Mouse (Mus musculus) cerebellum, adult 8-10 months (tissue): Measurements from ENCODE around the gene Lrrc74b.
"Not testable (repeated sequence)": the region's sequence is repeated elsewhere in the genome, so short reads cannot be mapped to it uniquely, and the experiment has no call there.

Source experiments
- DNase-seq: peaks from one replicate; pipeline ENCODE4 v3.0.0; 2022

Gene Lrrc74b

GRCm38 (mm10) chr16:17561128-17561750 is at the start of gene Lrrc74b:
TSS of gene Lrrc74b (minus strand) at chr16:17561247.
- no peak for DNase-seq

DNA sequence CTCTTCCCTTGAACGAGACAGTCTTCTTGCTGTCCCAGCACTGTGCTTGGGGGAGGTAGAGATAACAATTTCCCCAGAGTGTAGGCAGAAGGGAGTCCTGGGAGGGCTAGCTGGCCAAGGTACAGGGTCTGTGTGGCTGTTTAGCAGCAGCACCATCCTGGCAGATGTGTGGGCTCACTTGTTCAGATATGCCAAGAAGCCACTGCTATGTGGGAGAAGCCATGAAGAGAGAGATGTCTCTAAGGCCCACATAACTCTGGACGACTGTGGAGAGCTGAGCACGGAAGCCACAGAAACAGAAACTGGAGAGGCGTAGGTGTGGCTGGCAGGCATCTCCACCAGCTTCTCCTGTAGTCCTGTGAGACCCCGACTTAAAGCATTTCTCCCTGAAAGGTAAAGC is 44.6 kb upstream of the Lrrc74b start:
- DNase-seq: no peak

- DNase-seq: no peak
These were observed 43.9 kb upstream of the Lrrc74b start for GRCm38 (mm10) chr16:17604941-17605340.

DNA sequence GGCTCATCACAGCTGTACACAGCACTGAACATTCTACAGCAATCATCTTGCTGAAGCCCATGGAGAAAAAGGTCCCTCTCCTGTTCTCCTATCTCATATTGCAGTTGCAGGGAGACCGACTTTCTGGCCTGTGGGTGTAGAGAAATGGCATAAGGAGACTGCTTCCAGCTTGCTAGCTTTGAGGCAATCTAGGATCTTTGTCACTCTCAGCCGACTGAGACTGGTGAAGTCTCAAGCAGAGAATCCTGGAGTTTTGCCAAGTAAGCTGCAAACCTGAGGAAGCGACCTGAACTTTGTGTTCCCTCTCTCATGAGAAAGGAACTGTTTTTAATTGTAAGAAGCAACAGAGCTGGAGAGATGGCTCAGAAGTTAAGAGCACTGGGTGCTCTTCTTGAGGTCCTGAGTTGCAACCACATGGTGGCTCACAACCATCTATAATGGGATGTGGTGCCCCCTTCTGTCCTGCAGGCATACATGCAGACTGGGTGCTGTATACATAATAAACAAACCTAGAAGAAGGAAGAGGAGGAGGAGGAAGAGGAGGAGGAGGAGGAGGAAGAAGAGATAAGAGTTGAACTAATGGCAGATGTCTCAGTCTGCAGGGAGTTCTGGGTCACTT is 40.0 kb upstream of the Lrrc74b start:
- no peak for DNase-seq

DNA sequence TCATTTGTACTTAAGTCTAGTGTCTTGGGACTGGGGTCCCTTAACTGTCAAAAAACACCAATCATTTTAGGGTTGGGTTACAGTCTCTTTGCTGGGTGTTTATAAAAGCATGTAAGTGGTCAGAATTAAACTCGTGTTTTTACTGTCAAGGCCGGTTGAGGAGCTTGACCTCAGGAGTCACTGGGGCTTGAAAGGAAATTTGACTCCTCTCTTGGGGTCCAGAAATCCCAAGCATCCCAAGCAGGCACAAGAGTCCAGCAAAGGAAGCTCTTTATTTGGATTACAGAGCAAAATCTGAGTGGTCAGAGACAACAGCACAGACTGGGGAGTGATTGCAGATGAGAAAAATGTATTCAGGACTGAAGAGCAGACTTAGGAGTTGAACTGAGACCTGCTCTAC is 29.7 kb upstream of the Lrrc74b start:
- no peak for DNase-seq

DNA sequence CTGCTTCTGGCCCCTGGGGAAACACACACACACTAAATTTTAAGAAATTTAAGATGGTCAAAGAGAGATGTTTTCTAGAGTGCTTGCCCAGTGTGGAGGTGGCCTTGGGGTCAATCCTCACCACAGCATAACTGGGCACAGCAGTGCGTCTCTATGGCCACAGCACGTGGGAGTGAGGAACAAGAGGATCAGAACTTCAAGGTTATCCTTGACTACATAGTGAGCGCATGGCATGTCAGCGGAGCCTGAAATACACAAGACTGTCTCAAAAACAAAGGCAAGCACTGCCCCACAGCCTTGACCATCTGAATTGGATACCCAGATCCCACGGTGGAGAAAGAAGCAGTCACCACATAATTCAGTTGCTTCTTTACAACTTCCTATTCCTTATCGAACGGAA is 23.5 kb upstream of the Lrrc74b start:
- DNase-seq: no peak

DNA sequence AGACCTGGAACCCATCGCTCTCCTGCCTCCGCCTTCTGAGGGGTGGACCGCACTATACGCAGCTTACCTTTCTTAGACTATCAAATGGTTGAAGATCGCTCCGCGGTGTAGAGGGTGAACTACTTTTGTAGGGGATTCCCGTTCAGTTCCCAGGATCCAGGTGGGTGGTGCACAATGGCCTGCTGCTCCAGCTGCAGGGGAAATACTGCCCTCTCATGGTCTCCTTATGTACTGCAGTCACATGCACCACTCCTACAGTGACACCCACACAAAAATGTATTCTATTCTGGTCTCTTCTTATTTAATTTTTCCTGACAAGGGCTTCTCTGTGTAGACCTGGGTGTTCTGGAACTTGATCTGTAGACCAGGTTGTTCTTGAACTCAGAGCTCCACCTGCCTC is 22.0 kb upstream of the Lrrc74b start, which contains the start of gene Slc7a4:
Gene Slc7a4 (minus strand): TSS at position 151 of the 400 bp plus-strand sequence.
- no peak for DNase-seq

- no peak for DNase-seq
These were observed 15.8 kb upstream of the Lrrc74b start for GRCm38 (mm10) chr16:17576825-17577215.

DNA sequence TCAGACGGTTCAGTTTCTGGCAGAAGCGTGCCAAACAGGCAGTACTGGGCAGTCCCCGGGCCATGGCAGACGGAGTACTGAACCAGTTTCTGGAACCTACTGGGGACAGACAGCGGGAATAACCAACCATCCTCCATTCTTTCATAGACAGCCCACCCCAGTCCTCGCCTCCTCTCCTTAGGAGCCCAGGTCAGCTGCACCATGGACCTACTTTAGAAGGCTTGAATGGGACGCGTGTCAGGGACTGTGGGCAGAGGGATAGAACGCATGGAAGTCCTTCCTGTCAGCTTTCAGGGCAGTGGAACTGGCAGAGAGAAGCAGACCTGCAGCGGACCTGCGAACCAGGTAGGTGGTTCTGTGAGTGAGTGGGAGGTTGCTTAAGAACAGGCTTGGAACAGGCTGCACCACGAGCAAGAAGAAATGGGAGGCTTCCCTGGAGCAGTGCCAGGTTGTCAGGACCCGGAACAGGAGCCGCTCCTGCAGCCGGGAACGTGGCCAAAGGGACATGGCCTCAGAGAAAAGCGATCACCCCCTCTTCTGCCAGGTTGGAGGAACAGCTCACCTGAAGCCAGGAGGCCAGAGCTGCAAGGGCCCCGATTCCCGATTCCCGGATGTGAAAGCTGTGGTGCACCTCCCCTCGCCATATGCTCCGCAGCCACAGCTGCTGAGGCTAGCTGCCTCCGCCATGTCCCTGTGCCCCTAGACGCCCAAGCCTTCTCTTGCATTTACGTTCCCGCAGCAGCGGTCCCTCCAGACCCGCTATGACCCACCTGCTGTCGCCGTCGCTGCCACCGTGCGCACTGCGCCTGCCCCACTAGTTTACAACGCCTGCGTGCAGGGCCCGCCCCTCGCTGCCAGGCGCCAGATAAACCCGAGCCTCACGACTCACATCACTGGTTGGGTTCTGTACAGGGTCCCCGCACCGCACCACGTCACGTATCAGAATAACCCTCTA is 15.1 kb upstream of the Lrrc74b start:
- DNase-seq: peak; percentile 78

- DNase-seq: no peak
These were observed 5.1 kb upstream of the Lrrc74b start for GRCm38 (mm10) chr16:17566186-17566585.

GRCm38 (mm10) chr16:17564771-17565170 is 3.7 kb upstream of the Lrrc74b start:
- no peak for DNase-seq

DNA sequence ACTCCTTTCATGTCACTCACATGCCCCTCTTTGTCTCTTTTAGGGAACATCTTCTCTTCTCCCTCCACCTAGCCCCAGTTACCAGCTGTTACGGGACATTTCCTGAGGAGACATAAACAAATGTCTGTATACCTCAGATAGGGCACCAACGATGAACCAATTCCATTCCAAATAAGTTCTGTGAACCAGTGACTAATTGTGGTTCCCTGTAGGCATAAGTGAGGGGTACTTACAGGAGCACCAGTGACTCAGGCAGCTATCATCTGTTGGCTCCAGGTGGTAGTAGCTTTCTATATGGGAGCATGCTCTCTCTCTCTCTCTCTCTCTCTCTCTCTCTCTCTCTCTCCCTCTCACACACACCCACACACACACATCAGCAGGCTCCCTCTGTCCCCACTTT is 3.2 kb upstream of the Lrrc74b start:
- DNase-seq: no peak

- DNase-seq: no peak
These were observed 2.5 kb upstream of the Lrrc74b start for GRCm38 (mm10) chr16:17563580-17563979.

DNA sequence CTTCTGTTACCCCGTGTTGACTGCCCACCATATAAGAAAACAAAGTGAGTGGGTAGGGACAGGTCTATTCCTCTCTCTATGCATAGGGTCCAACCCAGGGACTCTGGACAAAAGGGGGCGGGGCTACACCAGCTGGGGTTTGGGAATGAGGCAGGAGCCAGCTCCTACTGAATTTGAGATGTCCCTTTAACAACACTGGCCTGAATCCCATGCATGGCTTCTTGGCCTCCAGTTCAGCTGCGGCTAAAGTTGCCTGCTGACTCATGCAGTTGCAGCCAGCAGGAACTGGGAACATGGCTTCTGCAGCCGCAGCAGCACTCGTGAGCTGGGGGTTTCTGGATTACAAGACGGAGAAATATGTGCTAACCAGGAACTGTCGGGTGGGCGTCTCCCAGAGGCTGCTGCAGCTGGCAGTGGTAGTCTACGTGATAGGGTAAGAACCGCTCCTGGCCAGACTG is 733 bp upstream of the Lrrc74b start, which contains the start of gene P2rx6:
Gene P2rx6 (plus strand): TSS at position 135 of the 458 bp plus-strand sequence.
- DNase-seq: no peak

DNA sequence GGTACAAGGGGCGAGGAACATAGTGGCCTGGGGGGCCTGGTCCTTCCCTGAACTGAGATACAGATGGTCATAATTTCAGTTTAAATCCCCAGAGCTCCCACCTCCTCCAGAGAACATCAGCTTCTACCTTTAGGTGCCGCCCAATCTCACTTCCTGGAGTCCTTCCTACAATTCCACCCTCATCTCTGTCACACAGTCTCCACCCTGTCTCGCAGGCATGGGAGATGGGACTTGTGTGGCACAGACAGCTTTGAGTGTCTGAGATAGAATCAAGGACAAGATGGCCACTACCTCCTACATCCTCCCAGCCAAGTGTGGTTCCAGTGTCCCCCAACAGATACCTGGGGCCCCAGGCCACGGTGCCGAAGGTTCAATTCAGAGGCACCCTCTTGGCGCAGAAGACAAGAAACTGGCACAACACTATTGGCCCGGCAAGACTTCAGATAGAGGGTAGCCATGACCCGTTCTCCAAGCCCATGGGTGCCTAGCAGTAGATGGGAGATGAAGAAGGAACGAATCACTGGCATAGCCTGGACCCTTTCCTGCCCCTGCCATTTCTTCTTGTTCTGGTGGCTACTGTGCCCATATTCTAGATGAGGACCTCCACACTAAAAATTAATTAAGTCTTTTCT is 1.5 kb downstream of the Lrrc74b start:
- no peak for DNase-seq

- no peak for DNase-seq
These were observed 2.2 kb downstream of the Lrrc74b start for GRCm38 (mm10) chr16:17558811-17559210.

DNA sequence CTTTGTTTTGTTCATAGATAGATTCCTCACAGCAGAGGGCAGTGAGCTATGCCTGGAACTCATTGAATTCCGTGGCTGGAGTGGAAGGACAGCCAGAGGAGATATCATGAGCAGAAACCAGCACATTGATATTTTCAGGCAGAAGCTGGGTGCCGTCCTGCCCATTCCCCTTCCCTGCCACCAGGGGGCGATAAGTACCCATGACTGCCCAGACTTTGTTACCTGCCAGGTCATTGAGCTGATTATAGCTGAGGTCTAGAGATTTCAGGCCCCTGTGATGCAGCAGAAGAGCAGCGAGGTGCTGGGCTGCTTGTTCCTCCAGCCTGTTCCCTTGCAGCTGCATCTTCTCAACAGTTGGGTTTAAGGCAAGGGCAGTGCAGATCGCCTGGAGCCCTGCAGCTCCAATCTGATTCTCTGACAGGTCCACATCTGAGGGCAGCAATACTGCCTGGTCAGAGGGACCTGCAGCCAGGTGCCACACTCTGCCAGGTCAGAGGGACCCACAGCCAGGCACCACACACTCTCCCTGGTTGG is 3.0 kb downstream of the Lrrc74b start:
- DNase-seq: peak; percentile 84

- DNase-seq: no peak
These were observed 4.1 kb downstream of the Lrrc74b start for GRCm38 (mm10) chr16:17556907-17557306.

- no peak for DNase-seq
These were observed 4.9 kb downstream of the Lrrc74b start for GRCm38 (mm10) chr16:17556180-17556579.

GRCm38 (mm10) chr16:17554702-17555101 is 6.3 kb downstream of the Lrrc74b start:
- not testable (repeated sequence) for DNase-seq

DNA sequence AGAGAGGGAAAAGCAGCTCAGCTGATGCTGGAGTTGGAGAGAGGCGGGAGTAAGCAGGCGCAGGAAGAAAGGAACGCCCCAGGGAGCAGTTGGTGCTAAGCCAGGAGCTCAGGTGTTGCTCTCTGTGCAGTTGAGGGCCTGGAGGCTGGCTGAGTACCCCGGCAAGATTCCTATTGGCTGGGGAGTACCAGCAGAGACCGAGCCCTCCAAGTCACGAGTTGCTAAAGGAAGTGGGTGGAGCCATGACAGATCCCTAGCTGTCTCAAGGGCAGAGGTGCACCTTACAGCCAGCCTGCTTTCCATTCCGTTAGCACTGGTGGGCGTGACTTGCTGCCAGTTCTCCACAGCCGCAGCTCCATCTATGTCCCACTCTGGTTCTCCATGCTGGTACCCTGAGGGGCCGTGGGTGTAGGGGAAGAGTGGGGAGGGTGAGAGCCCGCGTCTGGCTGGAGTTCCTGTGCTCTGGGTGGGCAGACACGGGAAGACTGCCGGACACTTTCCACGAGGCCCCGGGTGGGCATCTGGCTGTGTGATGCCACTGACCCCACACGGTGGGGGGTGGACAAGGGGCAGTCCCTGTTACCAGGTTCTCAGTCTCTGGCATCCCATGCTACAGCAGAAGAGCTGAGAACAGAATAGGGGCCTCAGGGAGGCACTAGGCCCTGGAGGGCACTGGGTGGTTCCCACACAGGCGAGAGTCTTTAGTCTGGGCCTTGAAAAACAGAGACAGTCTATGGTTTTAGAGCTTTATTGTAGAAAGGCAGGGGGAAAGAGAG is 6.9 kb downstream of the Lrrc74b start:
- no peak for DNase-seq

DNA sequence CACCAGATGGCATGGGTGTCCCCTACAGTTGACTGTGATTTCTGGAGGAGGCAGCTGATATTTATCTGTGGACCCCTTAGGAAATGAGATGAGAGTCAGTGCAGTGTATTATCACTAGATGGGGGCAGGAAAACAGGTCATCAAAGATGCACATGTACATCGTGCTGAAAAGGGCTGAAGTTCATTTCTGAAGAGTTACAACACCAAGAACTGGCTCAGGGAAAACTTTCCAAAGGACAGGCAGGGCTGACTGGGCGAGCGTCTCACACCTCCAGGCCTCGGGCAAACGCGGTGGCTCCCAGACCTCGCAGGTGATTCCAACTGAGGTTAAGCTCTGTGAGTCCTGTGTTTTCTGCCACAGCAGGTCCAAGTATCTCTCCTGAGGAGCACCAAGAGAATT is 8.2 kb downstream of the Lrrc74b start:
- DNase-seq: no peak
